Mouse (Mus musculus) embryonic fibroblast, embryonic 13.5 days (primary cell): Measurements from ENCODE around the gene Ticrr.

ENCODE experiments used
- CTCF ChIP-seq: IDR thresholded peaks from 2 replicates; pipeline ENCODE4 v1.5.1; 2011; ENCODE audit warnings: mild to moderate bottlenecking, control low read depth, low read length, moderate library complexity, borderline replicate concordance; ENCODE audit not compliant: insufficient read depth
- POLR2A ChIP-seq: IDR thresholded peaks from 2 replicates; pipeline ENCODE4 v1.6.1; 2011; ENCODE audit warnings: low read depth, mild to moderate bottlenecking, control low read depth, low read length, moderate library complexity

GRCm38 (mm10) chr7:79740279-79740678 lies 80.3 kb downstream of the Ticrr start:
- TF ChIP-seq POLR2A: no peak
- TF ChIP-seq CTCF: no peak
